Comparison of ENCODE assay signal across 9 mouse cellular contexts in the genomic region with DNA sequence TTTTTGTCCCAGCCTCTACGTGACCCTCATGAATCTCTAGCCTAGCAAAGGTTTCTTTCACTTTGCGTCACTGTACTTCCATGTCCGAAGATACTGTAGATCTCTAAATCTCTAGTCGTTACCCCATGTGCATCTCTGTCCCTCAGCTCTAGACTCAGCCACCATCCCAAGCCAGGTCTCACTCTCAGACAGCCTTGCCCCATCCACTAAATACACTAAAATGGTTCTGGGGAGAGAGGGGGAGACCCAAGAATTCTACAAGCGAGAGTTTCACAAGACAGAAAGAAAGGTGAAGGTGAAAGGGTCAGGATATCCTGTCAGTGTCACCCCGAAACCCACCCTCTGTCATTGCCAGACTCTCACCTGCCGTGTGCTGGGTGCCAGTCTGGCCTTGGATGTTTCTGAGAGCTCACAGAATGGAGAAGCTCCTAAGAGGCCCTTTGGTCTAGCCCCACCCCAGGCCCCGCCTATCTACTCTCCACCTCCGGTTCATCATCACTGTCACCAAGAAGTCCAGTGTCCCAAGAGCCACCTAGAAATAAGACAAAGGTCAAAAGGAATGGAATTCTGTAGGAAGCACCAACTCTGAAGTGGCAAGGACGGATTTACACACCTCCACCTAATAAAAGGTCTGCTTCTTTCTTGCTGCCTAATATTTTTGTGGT. TPM values are rescaled to one million over a fixed set of nuclear protein-coding genes. Genes with fewer than 3 reads are reported as not detected.
A peak's percentile ranks its signal among the peaks of the same experiment; 100 is the strongest.
DNase-seq lines count a peak whose midpoint lies in the region; ATAC-seq lines count a peak whose summit lies in the region.
"Had no signal": no experiment of that assay in that cellular context is flagged by ENCODE, and none has a peak within 500 bp of the region (broad histone marks: within the 10 kb centered on the region; RNA-seq: fewer than 3 reads in every experiment).

A gene (minus strand): TSS at position 409 of the 665 bp plus-strand sequence.

- H3K36me3 ChIP-seq in liver, embryonic 12.5 days = peaks cover 19% of the 10 kb centered on the region

- H3K9me3 ChIP-seq in liver, embryonic 12.5 days (replicated peaks) = no peaks in the 10 kb centered on the region

- no peak for DNase-seq in frontal cortex, postnatal 14 days (ENCODE audit: low spot score in 2 of 2)
- DNase-seq in MEL-GATA-1-ER (ENCODE audit: extremely low read depth, low read depth) = peak; percentile 75
- DNase-seq in left cerebral cortex, postnatal 36 days (ENCODE audit: low spot score in 2 of 2) = no peak
- DNase-seq in heart, postnatal 4 days = no peak
- no peak for DNase-seq in cerebellum, postnatal 4 days (ENCODE audit: low spot score in 2 of 2)

- intact Hi-C loops in left cerebral cortex, postnatal 36 days (cut with DNase I) = loop anchor here (2.0 to 5.0 kb wide), 2 partner anchors 75 to 120 kb away; a partner anchor contains a TSS

- H3K9ac ChIP-seq in liver, embryonic 12.5 days = no peak within 1 kb of the TSS

- no peaks in the 10 kb centered on the region for H3K27me3 ChIP-seq in liver, embryonic 12.5 days (replicated peaks)

- H3K27ac ChIP-seq in liver, embryonic 12.5 days = peak within 1 kb of the TSS; percentile 65
- H3K27ac ChIP-seq: kidney, postnatal 0 days had no signal

- ATAC-seq in frontal cortex, adult (ENCODE audit: low TSS enrichment) = 0 out of 2 replicates have a peak, but pooled peaks have one; percentile 24
- peak; percentile 71 for ATAC-seq in liver, embryonic 12.5 days
- ATAC-seq in neutrophil, adult 5-6 weeks (ENCODE audit: extremely low read depth, insufficient number of reproducible peaks, low FRiP score, poor library complexity, severe bottlenecking) = peak; percentile 62

- H3K4me2 ChIP-seq in liver, embryonic 12.5 days = peak within 1 kb of the TSS; percentile 41

- peaks cover 25% of the 10 kb centered on the region for H3K4me1 ChIP-seq in liver, embryonic 12.5 days

- WGBS in liver, embryonic 12.5 days (ENCODE audit: insufficient replicate concordance) = 53% methylated on average over 10 of the region's 10 CpGs

- H3K4me3 ChIP-seq in liver, embryonic 12.5 days = 0 out of 2 replicates have a peak within 1 kb of the TSS, but pooled peaks have one; percentile 12

RNA-seq across cellular contexts. Expression of the gene that starts here (rescaled TPM):
- polyA plus RNA-seq in liver, embryonic 12.5 days (2016; fragmentation: Nextera tagmentation; extraction: Ambion mirVana) = 5.1 and 5.3 TPM in 2 replicates
- 120 and 124 TPM in 2 replicates for total RNA-seq in neutrophil, adult 5-6 weeks (2017)
- total RNA-seq in left cerebral cortex, postnatal 36 days (2021) = 1 to 10 TPM; 2.5 TPM
- 1 to 10 TPM in 1 of 2 experiments, under 1 TPM in 1; 0.54 to 1.2 TPM for total RNA-seq in heart, postnatal 4 days (2021)

Comparison
In these comparisons a context has a peak if more than half of its experiments do, and no peak if none do; other contexts are left out.
1. RNA of the gene that starts here (total RNA-seq): 120 to 124 TPM in neutrophil, adult 5-6 weeks; 2.5 TPM in left cerebral cortex, postnatal 36 days and 0.54 to 1.2 TPM in heart, postnatal 4 days; every median in the first group is over 10 times any median in the second.
2. Peak in every context shown above with its lines, with median percentiles within 50 percentile points of each other: ATAC-seq.